Mouse (Mus musculus) thymus, postnatal 14 days (tissue): Measurements from ENCODE around the gene Olfr223.
A peak's percentile ranks its signal among the peaks of the same experiment; 100 is the strongest.
"Not testable (repeated sequence)": the region's sequence is repeated elsewhere in the genome, so short reads cannot be mapped to it uniquely, and the experiment has no call there.

Experiments used
- DNase-seq: peaks from one replicate; pipeline ENCODE4 v3.0.0; 2021

The Olfr223 gene

DNA sequence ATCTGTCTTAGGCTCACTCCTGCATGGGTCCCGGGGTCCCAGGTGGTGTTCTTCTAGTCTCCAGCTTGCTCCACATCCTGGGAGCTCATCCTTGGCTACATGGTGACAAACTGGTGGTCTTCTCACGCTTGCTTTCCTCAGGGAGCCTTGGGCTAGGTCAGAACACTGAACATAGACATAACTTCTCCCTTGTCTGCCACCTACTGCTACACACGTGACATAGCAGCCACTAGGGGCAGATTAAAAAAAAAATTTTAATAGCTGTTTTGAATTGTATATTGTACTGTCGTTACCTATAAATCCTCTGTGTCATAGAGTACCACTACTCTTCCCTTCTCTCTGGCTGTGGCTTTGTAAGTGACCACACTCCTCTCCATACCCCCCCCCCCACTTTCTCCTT is 3.0 kb upstream of the Olfr223 start:
- no peak for DNase-seq

DNA sequence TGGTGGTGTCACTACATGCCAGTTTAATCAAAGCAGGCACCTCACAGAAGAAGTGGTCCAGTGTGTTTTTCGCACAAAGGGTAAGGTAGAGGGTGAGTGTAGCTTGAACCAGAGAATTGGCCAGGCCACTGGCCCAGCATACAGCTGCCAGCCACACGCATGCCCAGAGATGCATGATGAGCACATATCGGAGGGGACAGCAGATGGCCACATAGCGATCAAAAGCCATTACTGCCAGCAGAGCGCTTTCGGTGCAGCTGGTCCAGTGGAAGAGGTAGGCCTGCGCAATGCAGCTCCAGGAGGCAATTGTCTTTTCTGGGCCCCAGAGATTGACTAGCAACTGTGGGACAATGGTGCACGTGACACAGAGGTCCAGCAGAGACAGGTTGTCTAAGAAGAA is 3.6 kb downstream of the Olfr223 start:
- no peak for DNase-seq

- peak; percentile 30 for DNase-seq
Measured at GRCm38 (mm10) chr11:59584539-59584938, 8.6 kb downstream of the Olfr223 start.

DNA sequence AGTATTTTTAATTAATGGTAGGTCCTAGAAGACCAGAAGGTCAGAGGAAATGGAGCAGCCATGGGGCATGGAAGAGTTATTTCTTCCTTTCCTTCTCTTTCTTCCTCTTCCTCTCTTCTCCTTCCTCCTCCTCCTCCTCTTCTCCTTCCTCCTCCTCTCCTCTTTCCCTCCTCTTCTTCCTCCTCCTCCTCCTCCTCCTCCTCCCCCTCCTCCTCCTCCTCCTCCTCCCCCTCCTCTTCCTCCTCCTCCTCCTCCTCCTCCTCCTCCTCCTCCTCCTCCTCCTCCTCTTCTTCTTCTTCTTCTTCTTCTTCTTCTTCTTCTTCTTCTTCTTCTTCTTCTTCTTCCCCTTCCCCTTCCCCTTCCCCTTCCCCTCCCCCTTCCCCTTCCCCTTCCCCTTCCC is 17.0 kb downstream of the Olfr223 start, which contains the start of gene Olfr222:
Olfr222 (minus strand) TSS at position 101 of the 400 bp plus-strand sequence.
- DNase-seq, result not testable (repeated sequence)

DNA sequence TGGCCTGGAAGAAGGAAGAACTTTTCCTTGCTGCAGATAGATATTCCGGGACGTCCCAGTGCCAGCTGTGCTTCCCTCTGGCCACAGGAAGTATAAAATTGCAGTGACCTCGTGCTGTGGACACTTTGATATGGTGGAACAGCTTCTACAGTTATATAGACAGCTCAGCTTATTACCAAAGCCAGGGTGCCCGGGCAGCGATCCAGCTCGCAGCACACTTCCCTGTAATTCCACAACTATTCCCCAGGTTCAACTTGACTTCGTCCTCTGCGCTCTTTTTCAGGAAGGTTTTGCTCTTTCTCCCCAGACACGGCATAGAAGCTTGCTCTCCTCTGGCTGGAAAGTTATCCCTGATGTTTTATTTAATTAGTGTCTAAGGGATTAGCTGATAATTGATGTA is 17.4 kb downstream of the Olfr223 start:
- no peak for DNase-seq

- DNase-seq, result no peak
Measured at GRCm38 (mm10) chr11:59569306-59569705, 23.8 kb downstream of the Olfr223 start.

DNA sequence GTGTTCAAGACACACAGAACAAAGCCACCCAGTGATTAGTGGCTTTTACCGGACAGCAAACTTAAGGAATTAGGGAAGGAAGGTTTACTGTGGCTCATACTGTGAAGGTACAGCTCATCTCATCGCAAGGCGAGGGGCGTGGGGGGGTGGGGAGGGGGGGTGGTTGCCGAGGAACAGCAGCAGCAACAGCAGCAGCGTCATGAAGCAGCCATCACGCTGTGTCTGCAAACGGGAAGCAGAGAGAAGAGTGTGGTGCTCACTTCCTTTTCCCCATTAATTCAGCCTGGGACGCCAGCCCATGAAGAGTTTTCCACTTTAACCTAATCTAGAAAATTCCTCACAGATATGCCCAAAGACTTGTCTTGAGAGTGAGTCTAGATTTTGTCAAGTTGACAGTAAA is 30.3 kb downstream of the Olfr223 start:
- DNase-seq, result no peak

GRCm38 (mm10) chr11:59562336-59562735 is 30.8 kb downstream of the Olfr223 start:
- DNase-seq, result no peak

GRCm38 (mm10) chr11:59560906-59561305 is 32.2 kb downstream of the Olfr223 start:
- no peak for DNase-seq

GRCm38 (mm10) chr11:59554535-59554934 is 38.6 kb downstream of the Olfr223 start:
- DNase-seq, result no peak

GRCm38 (mm10) chr11:59554127-59554526 is 39.0 kb downstream of the Olfr223 start:
- DNase-seq, result no peak

GRCm38 (mm10) chr11:59544005-59544404 is 49.1 kb downstream of the Olfr223 start:
- no peak for DNase-seq

DNA sequence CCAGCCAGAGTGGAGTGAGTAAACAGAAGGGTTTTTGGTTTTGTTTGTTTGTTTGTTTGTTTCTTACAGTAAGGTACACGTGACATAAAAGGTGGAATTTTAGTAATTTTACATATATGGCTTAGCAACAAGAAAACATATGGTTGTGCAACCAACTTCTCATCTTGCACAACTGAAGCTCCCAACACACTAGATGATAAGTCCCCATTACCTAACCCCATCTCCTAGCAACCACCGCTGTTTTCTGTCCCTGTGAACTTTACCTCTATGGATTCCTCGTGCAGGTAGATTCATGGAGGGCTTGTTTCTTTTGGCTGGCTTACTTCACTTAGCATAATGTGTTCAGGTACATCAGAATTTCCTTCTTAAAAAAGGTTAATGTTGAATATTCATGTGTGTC is 49.7 kb downstream of the Olfr223 start:
- DNase-seq, result no peak

DNA sequence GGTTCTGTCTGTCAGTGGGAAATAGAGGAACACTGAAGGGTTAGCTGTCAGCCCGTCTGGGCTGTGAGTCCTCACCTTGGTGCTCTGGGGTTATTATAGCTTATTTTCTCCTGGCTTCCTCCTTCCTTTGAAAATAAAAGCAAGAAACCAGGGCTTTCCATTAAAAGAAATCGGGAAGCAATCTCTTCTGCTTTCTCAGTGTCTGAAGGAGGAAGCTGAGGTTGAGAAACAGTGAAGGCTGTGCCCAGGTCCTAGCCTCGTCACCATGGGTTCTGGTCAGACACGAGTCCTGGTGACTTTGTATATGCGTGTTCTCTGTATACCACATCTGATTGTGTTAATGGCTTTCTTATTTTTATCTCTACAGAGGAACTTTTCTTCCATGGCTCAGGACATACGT is 50.6 kb downstream of the Olfr223 start:
- no peak for DNase-seq

DNA sequence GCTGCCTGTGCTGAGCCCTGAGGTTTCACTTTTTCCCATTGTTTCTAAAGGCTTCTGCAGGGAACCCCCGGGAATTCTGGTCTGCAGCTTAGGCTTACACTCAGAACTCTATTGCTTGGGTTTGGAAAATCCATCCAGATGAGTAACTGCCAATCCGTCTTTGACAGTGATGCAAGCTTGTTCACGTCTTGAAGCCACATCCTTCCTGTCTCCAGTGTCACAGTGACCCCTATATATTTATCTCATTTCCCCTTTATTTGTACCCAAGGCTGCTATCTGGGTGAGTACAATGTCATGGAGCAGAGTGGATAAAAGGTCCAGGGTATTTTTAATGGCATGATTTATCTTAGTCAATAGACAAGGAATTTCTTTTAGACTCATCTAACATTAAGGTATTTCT is 51.8 kb downstream of the Olfr223 start, which contains the start of gene Nlrp3:
Nlrp3 (plus strand) TSS at position 245 of the 400 bp plus-strand sequence.
- DNase-seq, result no peak

GRCm38 (mm10) chr11:59540123-59540522 is 53.0 kb downstream of the Olfr223 start:
- no peak for DNase-seq
